Mouse (Mus musculus) retina, embryonic 14.5 days (tissue): ENCODE results near the gene Acvr2b.

Source experiments
- DNase-seq: peaks from one replicate; pipeline ENCODE4 v3.0.0-alpha.2; 2015; ENCODE audit warnings: low spot score

Acvr2b gene

GRCm38 (mm10) chr9:119408898-119409664 lies 7.2 kb downstream of the Acvr2b start:
- DNase-seq = no peak

GRCm38 (mm10) chr9:119409864-119410263 lies 7.9 kb downstream of the Acvr2b start:
- no peak for DNase-seq

GRCm38 (mm10) chr9:119418025-119418424 lies 16.1 kb downstream of the Acvr2b start:
- no peak for DNase-seq

- DNase-seq = no peak
Observed at GRCm38 (mm10) chr9:119419852-119420438, 18.0 kb downstream of the Acvr2b start.

GRCm38 (mm10) chr9:119425217-119425975 lies 23.5 kb downstream of the Acvr2b start:
- no peak for DNase-seq

GRCm38 (mm10) chr9:119425976-119426415 lies 24.1 kb downstream of the Acvr2b start:
- no peak for DNase-seq

GRCm38 (mm10) chr9:119426483-119426882 lies 24.6 kb downstream of the Acvr2b start:
- no peak for DNase-seq

GRCm38 (mm10) chr9:119430311-119430710 lies 28.4 kb downstream of the Acvr2b start:
- peak; percentile 85 for DNase-seq

GRCm38 (mm10) chr9:119435855-119436254 lies 33.9 kb downstream of the Acvr2b start:
- DNase-seq = no peak

- DNase-seq = no peak
Observed at GRCm38 (mm10) chr9:119438065-119438464, 36.1 kb downstream of the Acvr2b start.

GRCm38 (mm10) chr9:119438498-119439000 lies 36.6 kb downstream of the Acvr2b start:
- DNase-seq = no peak

GRCm38 (mm10) chr9:119444738-119445429 lies 43.0 kb downstream of the Acvr2b start, which contains the start of gene Exog:
Exog (plus strand) TSS chr9:119444943.
- peak; percentile 99 for DNase-seq

GRCm38 (mm10) chr9:119445737-119446136 lies 43.8 kb downstream of the Acvr2b start:
- no peak for DNase-seq

GRCm38 (mm10) chr9:119455967-119456366 lies 54.0 kb downstream of the Acvr2b start:
- DNase-seq = no peak

GRCm38 (mm10) chr9:119457122-119457521 lies 55.2 kb downstream of the Acvr2b start:
- no peak for DNase-seq

- DNase-seq = peak; percentile 88
Observed at GRCm38 (mm10) chr9:119460410-119460809, 58.5 kb downstream of the Acvr2b start.

- DNase-seq = no peak
Observed at GRCm38 (mm10) chr9:119465056-119465455, 63.1 kb downstream of the Acvr2b start.

GRCm38 (mm10) chr9:119465595-119465994 lies 63.7 kb downstream of the Acvr2b start:
- DNase-seq = peak; percentile 75

GRCm38 (mm10) chr9:119469691-119470353 lies 67.9 kb downstream of the Acvr2b start:
- no peak for DNase-seq

GRCm38 (mm10) chr9:119472412-119472918 lies 70.5 kb downstream of the Acvr2b start:
- no peak for DNase-seq

- no peak for DNase-seq
Observed at GRCm38 (mm10) chr9:119473011-119473410, 71.1 kb downstream of the Acvr2b start.
